Mouse (Mus musculus): ENCODE data around the gene Sh3bgrl2. TPM values are rescaled to one million over a fixed set of nuclear protein-coding genes. Genes with fewer than 3 reads are reported as not detected.

The Sh3bgrl2 gene
- polyA plus RNA-seq, 1 experiment from 2014 or later, result 22.2 TPM

- no peak for ATAC-seq
- TF ChIP-seq CTCF (IDR thresholded peaks at IDR 0.05; ENCODE audit: low read depth), result no peak
- no peak for TF ChIP-seq EP300 (IDR thresholded peaks at IDR 0.05; ENCODE audit: low read depth)
Measured at GRCm38 (mm10) chr9:83564934-83565652, 17.0 kb downstream of the Sh3bgrl2 start.

DNA sequence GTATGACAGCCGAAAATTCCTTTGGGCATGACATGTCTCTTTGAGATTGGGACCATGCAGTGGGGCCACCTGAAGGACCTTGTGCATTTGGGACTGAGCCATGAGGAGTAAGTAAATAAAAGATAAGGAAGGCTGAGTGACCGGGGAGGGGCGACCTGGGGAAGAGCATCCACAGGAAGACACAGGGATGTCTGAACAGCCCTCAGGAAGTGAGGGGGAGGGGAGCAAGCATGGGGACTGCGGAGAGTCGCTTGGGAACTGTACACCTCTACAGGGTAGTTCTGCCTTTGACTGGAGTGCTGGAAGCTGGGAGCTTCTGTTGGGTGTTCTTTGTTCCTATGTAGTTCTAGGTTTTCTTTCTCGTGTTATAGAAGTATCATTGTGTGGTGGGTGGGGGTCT lies 18.0 kb downstream of the Sh3bgrl2 start:
- WGBS (ENCODE audit: insufficient replicate concordance), result 37% methylated on average over 6 of the region's 6 CpGs
- ATAC-seq (no peak), DNase-seq (no peak)
- Histone ChIP-seq H3K9me3 (ENCODE audit: low read length) (no peaks in the 10 kb centered on the region), H3K4me3 (ENCODE audit: low read depth, low read length) (no peak overlapping the region), H3K9ac (replicated peaks) (no peak overlapping the region), H3K4me1 (ENCODE audit: insufficient read depth) (no peaks in the 10 kb centered on the region; the same call in 1 of the 2 replicates), H3K27ac (ENCODE audit: low read depth) (no peak overlapping the region), H3K4me2 (ENCODE audit: low read depth, low read length) (no peak overlapping the region), H3K27me3 (ENCODE audit: insufficient read depth, low read length) (no peaks in the 10 kb centered on the region), H3K36me3 (replicated peaks; ENCODE audit: insufficient read depth, low read length) (no peaks in the 10 kb centered on the region)
- TF ChIP-seq EP300 (IDR thresholded peaks at IDR 0.05; ENCODE audit: low read depth) (no peak), CTCF (IDR thresholded peaks at IDR 0.05; ENCODE audit: low read depth) (no peak)

More at GRCm38 (mm10) chr9:83564934-83565652, 17.0 kb downstream of the Sh3bgrl2 start:
- Histone ChIP-seq H3K4me2 (ENCODE audit: low read depth, low read length) (no peak overlapping the region), H3K4me3 (ENCODE audit: low read depth, low read length) (no peak overlapping the region), H3K9ac (replicated peaks) (no peak overlapping the region), H3K27me3 (ENCODE audit: insufficient read depth, low read length) (no peaks in the 10 kb centered on the region), H3K36me3 (replicated peaks; ENCODE audit: insufficient read depth, low read length) (no peaks in the 10 kb centered on the region), H3K4me1 (ENCODE audit: insufficient read depth) (no peaks in the 10 kb centered on the region; the same call in 1 of the 2 replicates), H3K27ac (ENCODE audit: low read depth) (no peak overlapping the region), H3K9me3 (ENCODE audit: low read length) (no peaks in the 10 kb centered on the region)
- WGBS (ENCODE audit: insufficient replicate concordance), result 67% methylated on average over 13 of the region's 13 CpGs
- DNase-seq, result no peak

- no peak overlapping the region for H3K27ac ChIP-seq (ENCODE audit: low read depth)
- no peaks in the 10 kb centered on the region for H3K36me3 ChIP-seq (replicated peaks; ENCODE audit: insufficient read depth, low read length)
- H3K4me2 ChIP-seq (ENCODE audit: low read depth, low read length), result no peak overlapping the region
- no peak overlapping the region for H3K9ac ChIP-seq (replicated peaks)
- DNase-seq (no peak), ATAC-seq (peak; percentile 48; the same call in 1 of the 2 replicates)
- H3K27me3 ChIP-seq (ENCODE audit: insufficient read depth, low read length), result no peaks in the 10 kb centered on the region
- 83% methylated on average over 5 of the region's 5 CpGs for WGBS (ENCODE audit: insufficient replicate concordance)
- no peak for TF ChIP-seq EP300 (IDR thresholded peaks at IDR 0.05; ENCODE audit: low read depth)
- no peak for TF ChIP-seq CTCF (IDR thresholded peaks at IDR 0.05; ENCODE audit: low read depth)
- peaks cover 2% of the 10 kb centered on the region for H3K4me1 ChIP-seq (ENCODE audit: insufficient read depth)
- no peak overlapping the region for H3K4me3 ChIP-seq (ENCODE audit: low read depth, low read length)
- no peaks in the 10 kb centered on the region for H3K9me3 ChIP-seq (ENCODE audit: low read length)
Measured at GRCm38 (mm10) chr9:83568125-83568524, 20.0 kb downstream of the Sh3bgrl2 start.

- Histone ChIP-seq H3K9ac (replicated peaks) (no peak overlapping the region), H3K4me3 (ENCODE audit: low read depth, low read length) (no peak overlapping the region), H3K9me3 (ENCODE audit: low read length) (no peaks in the 10 kb centered on the region), H3K4me2 (ENCODE audit: low read depth, low read length) (no peak overlapping the region), H3K36me3 (replicated peaks; ENCODE audit: insufficient read depth, low read length) (no peaks in the 10 kb centered on the region), H3K27me3 (ENCODE audit: insufficient read depth, low read length) (no peaks in the 10 kb centered on the region), H3K27ac (ENCODE audit: low read depth) (no peak overlapping the region), H3K4me1 (ENCODE audit: insufficient read depth) (peaks cover 7% of the 10 kb centered on the region)
- ATAC-seq, result no peak
- no peak for TF ChIP-seq EP300 (IDR thresholded peaks at IDR 0.05; ENCODE audit: low read depth)
- TF ChIP-seq CTCF (IDR thresholded peaks at IDR 0.05; ENCODE audit: low read depth), result no peak
- 73% methylated on average over 3 of the region's 3 CpGs for WGBS (ENCODE audit: insufficient replicate concordance)
- no peak for DNase-seq
Measured at GRCm38 (mm10) chr9:83568937-83569336, 20.8 kb downstream of the Sh3bgrl2 start.

DNA sequence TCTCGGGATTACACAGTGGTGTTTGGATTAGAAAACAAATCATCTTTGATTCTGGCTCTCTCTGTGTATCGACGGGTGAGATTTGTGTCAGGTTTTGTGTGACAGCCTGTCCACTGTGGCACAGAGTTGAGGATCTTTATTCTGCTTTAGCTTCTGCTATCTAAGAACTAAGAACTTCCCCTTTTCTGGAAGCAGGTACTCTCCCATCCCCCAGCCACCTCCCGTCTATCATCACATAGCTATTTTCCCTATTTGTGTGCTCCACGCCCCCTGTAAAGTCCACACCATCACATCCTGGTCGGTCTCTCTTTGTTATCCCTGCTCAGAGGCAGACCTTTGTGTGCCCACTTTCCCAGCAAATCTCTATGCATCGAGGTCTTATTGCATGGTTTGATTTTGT lies 21.8 kb downstream of the Sh3bgrl2 start:
- Histone ChIP-seq H3K27me3 (ENCODE audit: insufficient read depth, low read length) (no peaks in the 10 kb centered on the region), H3K4me2 (ENCODE audit: low read depth, low read length) (no peak overlapping the region), H3K4me3 (ENCODE audit: low read depth, low read length) (no peak overlapping the region), H3K9me3 (ENCODE audit: low read length) (no peaks in the 10 kb centered on the region), H3K36me3 (replicated peaks; ENCODE audit: insufficient read depth, low read length) (no peaks in the 10 kb centered on the region), H3K27ac (ENCODE audit: low read depth) (no peak overlapping the region), H3K4me1 (ENCODE audit: insufficient read depth) (peaks cover 10% of the 10 kb centered on the region), H3K9ac (replicated peaks) (no peak overlapping the region)
- 38% methylated on average over 7 of the region's 7 CpGs for WGBS (ENCODE audit: insufficient replicate concordance)
- DNase-seq, result no peak
- TF ChIP-seq CTCF (IDR thresholded peaks at IDR 0.05; ENCODE audit: low read depth) (no peak), EP300 (IDR thresholded peaks at IDR 0.05; ENCODE audit: low read depth) (no peak)
- ATAC-seq, result no peak

- 72% methylated on average over 3 of the region's 3 CpGs for WGBS (ENCODE audit: insufficient replicate concordance)
- no peak for ATAC-seq
- TF ChIP-seq CTCF (IDR thresholded peaks at IDR 0.05; ENCODE audit: low read depth), result no peak
- TF ChIP-seq EP300 (IDR thresholded peaks at IDR 0.05; ENCODE audit: low read depth), result no peak
Measured at GRCm38 (mm10) chr9:83571315-83571714, 23.2 kb downstream of the Sh3bgrl2 start.

More at GRCm38 (mm10) chr9:83571315-83571714, 23.2 kb downstream of the Sh3bgrl2 start:
- Histone ChIP-seq H3K4me1 (ENCODE audit: insufficient read depth) (peaks cover 19% of the 10 kb centered on the region), H3K27me3 (ENCODE audit: insufficient read depth, low read length) (no peaks in the 10 kb centered on the region), H3K36me3 (replicated peaks; ENCODE audit: insufficient read depth, low read length) (no peaks in the 10 kb centered on the region), H3K9ac (replicated peaks) (no peak overlapping the region), H3K4me3 (ENCODE audit: low read depth, low read length) (no peak overlapping the region), H3K4me2 (ENCODE audit: low read depth, low read length) (no peak overlapping the region), H3K9me3 (ENCODE audit: low read length) (no peaks in the 10 kb centered on the region), H3K27ac (ENCODE audit: low read depth) (no peak overlapping the region)
- DNase-seq, result no peak
